Mouse (Mus musculus): ENCODE results near the gene Ube3a.

DNA sequence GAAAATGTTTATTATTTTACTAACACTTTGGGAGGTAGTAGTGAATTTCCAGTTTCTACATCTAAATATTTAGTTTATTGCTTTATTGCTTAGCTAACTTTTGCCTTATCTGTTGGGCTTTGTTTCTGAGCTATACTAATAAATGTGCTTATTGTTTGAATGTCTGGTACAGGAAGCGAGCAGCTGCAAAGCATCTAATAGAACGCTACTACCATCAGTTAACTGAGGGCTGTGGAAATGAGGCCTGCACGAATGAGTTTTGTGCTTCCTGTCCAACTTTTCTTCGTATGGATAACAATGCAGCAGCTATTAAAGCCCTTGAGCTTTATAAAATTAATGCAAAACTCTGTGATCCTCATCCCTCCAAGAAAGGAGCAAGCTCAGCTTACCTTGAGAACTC, 43.2 kb downstream of the Ube3a start:
- TF ChIP-seq POLR2A (IDR thresholded peaks at IDR 0.05; ENCODE audit: insufficient read depth, low read length) (no peak), CTCF (IDR thresholded peaks at IDR 0.05; ENCODE audit: low read depth, low read length) (no peak)
